Mouse (Mus musculus) midbrain, embryonic 13.5 days (tissue): ENCODE results near the gene Atg14. TPM values are rescaled to one million over a fixed set of nuclear protein-coding genes. Genes with fewer than 3 reads are reported as not detected.

Experiments
- ATAC-seq: fragments of 200-750 bp; cut with Nextera tagmentation; 2 replicates; pipeline ENCODE4 v1.8.0; 2017; ENCODE audit warnings: mild to moderate bottlenecking, moderate TSS enrichment, moderate library complexity
- H3K27ac ChIP-seq: fragments of 300-500 bp; sonication (generic); 2 replicates; pipeline ENCODE4 v1.5.1; 2015; ENCODE audit warnings: inconsistent platforms, mild to moderate bottlenecking, moderate library complexity
- H3K27me3 ChIP-seq: fragments of 300-500 bp; sonication (generic); 2 replicates; pipeline ENCODE4 v1.6.1; 2015; ENCODE audit warnings: mild to moderate bottlenecking, inconsistent platforms
- H3K36me3 ChIP-seq: fragments of 300-500 bp; sonication (generic); 2 replicates; pipeline ENCODE4 v1.6.1; 2015; ENCODE audit warnings: mild to moderate bottlenecking, inconsistent platforms
- H3K4me1 ChIP-seq: fragments of 300-500 bp; sonication (generic); replicated peaks from 2 replicates; pipeline ENCODE4 v1.6.1; 2015; ENCODE audit warnings: inconsistent platforms
- H3K4me2 ChIP-seq: fragments of 300-500 bp; sonication (generic); replicated peaks from 2 replicates; pipeline ENCODE4 v1.6.1; 2015; ENCODE audit warnings: moderate library complexity, mild to moderate bottlenecking, inconsistent platforms
- H3K4me3 ChIP-seq: fragments of 300-500 bp; sonication (generic); replicated peaks from 2 replicates; pipeline ENCODE4 v1.5.1; 2015; ENCODE audit warnings: mild to moderate bottlenecking, inconsistent platforms
- H3K9ac ChIP-seq: fragments of 300-500 bp; sonication (generic); replicated peaks from 2 replicates; pipeline ENCODE4 v1.6.1; 2015; ENCODE audit warnings: mild to moderate bottlenecking, inconsistent platforms
- H3K9me3 ChIP-seq: fragments of 300-500 bp; sonication (generic); 2 replicates; pipeline ENCODE4 v1.6.1; 2016; ENCODE audit warnings: mild to moderate bottlenecking, inconsistent platforms
- WGBS: fragments of 180-500 bp; shearing (Covaris S2); methylation state at CpG from one replicate; pipeline ENCODE4 v1.1.7; 2015; 5-methylcytosine and 5-hydroxymethylcytosine counted together
- polyA plus RNA-seq: library from polyadenylated mRNA; unstranded; fragments of >200 nt; fragmentation: Nextera tagmentation; extraction: Ambion mirVana; gene quantifications from 2 replicates; pipeline ENCODE4 v1.2.1, GENCODE M21; 2015

Atg14 gene
- polyA plus RNA-seq, 1 experiment from 2014 or later: 21.9 TPM

- no peak overlapping the region for H3K4me2 ChIP-seq
- H3K4me1 ChIP-seq: peaks cover 11% of the 10 kb centered on the region
- ATAC-seq: no peak
- WGBS: 95% methylated on average over 2 of the region's 2 CpGs
- H3K27ac ChIP-seq: no peak overlapping the region
- no peaks in the 10 kb centered on the region for H3K9me3 ChIP-seq
- H3K27me3 ChIP-seq: no peaks in the 10 kb centered on the region
- no peak overlapping the region for H3K4me3 ChIP-seq
- no peak overlapping the region for H3K9ac ChIP-seq
- no peaks in the 10 kb centered on the region for H3K36me3 ChIP-seq
Measured at GRCm38 (mm10) chr14:47493592-47494361, 76.7 kb downstream of the Atg14 start.

Other genes with a start within 250 kb of the Atg14 start
- gene Lgals3, start 202.9 kb downstream of the Atg14 start, polyA plus RNA-seq: 0.54 and 1.2 TPM in 2 replicates
- gene Dlgap5, start 152.2 kb downstream of the Atg14 start, polyA plus RNA-seq: 20.1 and 21.1 TPM in 2 replicates
- gene Fbxo34, start 120.2 kb downstream of the Atg14 start, polyA plus RNA-seq: 24.9 and 26.6 TPM in 2 replicates
- 68.6 and 78.7 TPM in 2 replicates for gene Ktn1, start 77.8 kb upstream of the Atg14 start, polyA plus RNA-seq